Mouse (Mus musculus): ENCODE data around the gene Prmt3. TPM values are rescaled to one million over a fixed set of nuclear protein-coding genes. Genes with fewer than 3 reads are reported as not detected.

Gene Prmt3
- total RNA-seq, 2 experiments from 2014 or later, result 47.5 to 49.2 TPM

Other genes with a start within 250 kb of the Prmt3 start
- not detected for gene Dbx1, start 141.5 kb upstream of the Prmt3 start, total RNA-seq (2021)
- gene Htatip2, start 19.2 kb upstream of the Prmt3 start, total RNA-seq (2021), result 1 to 10 TPM; 4.7 to 5.5 TPM
- not detected for gene Slc6a5, start 131.8 kb downstream of the Prmt3 start, total RNA-seq (2021)
- gene Nell1, start 196.5 kb downstream of the Prmt3 start, total RNA-seq (2021), result 10 to 100 TPM; 34.0 to 43.3 TPM